Mouse (Mus musculus) urinary bladder, postnatal 36 days (tissue): ENCODE measurements at regions not wholly inside any gene's neighbourhood (a gene's known extent, or its start where the extent isn't known, plus 50 kb on each side); places are given as distances from the start of the nearest gene placed in this dataset.
A peak's percentile ranks its signal among the peaks of the same experiment; 100 is the strongest.

Experiments
- DNase-seq, 2 experiments: peaks; one replicate each; pipeline ENCODE4 v3.0.0; 2022; ENCODE audit warnings: low spot score in 2 of 2, mixed read lengths in 1 of 2

GRCm38 (mm10) chr9:32815473-32815872, 179.5 kb downstream of the Ets1 start:
- no peak for DNase-seq

GRCm38 (mm10) chr9:32816649-32817425, 180.8 kb downstream of the Ets1 start:
- peak in 1 of 2 experiments; percentile 17 for DNase-seq

GRCm38 (mm10) chr9:32817442-32818358, 181.7 kb downstream of the Ets1 start:
- no peak for DNase-seq

GRCm38 (mm10) chr9:32823439-32824133, 187.6 kb downstream of the Ets1 start:
- DNase-seq = no peak

GRCm38 (mm10) chr9:32824134-32824531, 188.1 kb downstream of the Ets1 start:
- DNase-seq = no peak

DNA sequence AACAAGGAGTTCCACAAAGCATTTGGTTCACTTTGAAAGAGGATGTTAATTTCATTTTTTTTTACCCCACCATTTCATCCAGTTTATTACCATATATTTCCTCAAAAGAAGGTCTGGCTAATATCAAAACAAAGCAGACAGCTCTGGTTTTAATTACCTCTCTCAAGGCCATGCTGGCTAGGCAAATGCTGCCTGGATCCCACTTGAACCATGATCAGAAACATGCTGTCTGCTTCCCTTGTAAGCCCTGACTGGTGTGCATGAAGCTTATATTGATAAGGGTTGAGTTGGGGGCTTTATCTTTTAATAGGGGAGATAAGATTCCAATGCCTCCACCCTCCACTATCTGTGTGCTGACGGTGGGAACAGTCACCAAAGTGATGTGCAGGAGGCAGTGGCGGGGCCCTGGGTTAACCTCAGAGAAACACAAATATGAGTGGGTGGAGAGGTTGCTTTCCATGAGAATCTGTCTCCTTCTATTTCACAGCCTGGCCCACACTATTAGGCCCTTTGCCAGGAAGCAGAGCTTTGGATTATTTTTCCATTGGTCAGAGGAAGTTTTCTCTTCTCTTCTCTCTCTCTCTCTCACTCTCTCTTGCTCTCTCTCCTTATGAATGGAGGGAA, 194.4 kb downstream of the Ets1 start:
- DNase-seq = no peak

- no peak for DNase-seq
Observed at GRCm38 (mm10) chr9:32833373-32833772, 197.4 kb downstream of the Ets1 start.

GRCm38 (mm10) chr9:32834751-32835625, 199.0 kb downstream of the Ets1 start:
- DNase-seq = no peak

GRCm38 (mm10) chr9:32835626-32835971, 199.6 kb downstream of the Ets1 start:
- no peak for DNase-seq

DNA sequence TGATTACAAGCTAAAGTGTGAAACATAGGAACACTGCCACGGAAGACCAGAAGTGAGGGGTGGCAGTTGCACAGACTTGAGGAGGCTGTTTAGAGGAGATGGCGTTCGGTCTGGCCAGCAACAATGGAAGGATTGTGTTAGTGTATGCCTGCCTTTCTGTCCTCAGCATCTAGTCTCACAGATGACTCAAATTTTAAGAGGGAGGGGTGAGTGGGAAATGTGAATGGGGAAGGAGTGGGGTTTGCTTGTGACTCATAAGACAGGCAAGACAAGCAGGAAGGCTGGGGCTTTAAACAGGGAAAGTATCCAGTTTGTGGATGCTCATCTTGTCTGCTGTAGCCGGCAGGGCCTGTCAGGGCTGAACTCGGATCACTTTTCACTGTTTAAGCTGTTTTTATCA, 200.3 kb downstream of the Ets1 start:
- no peak for DNase-seq

DNA sequence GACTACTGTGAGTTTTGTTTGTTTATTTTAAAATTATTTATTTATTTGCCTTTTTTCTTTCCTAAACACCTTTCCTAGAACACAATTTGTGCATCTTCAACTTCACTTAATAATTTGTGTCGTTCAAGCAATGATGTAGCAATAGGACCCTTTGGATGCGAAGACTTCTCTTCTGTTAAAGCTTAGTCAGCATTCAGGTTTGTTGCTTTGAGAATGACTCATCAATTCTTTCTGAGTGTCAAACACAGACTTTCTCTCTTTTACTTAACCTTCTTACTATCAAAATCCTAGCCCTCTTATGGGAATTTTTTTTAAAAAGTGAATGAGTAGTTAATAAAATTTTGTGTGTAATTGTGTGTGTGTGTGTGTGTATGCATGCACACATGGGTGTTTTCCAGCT, 211.3 kb downstream of the Ets1 start:
- DNase-seq = no peak

DNA sequence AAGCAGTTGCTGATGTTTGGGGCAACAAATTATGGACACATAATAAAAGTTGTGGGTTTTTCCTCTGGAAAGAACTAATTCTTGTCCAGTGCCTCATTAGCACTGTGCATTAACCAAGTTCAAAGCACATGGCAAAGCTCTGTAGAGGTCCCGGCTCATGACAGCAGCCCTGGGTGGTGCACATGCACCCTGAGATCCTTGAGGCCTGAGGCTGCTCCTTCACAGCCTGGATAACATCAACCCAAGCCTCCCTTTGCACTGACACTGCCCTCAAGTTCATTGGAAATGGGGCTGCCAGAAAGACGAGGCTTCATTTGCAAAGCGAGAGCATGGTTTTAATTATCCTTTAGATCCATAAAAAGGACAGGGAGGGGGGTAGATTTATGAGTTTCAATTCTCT, 216.3 kb downstream of the Ets1 start:
- DNase-seq = no peak

DNA sequence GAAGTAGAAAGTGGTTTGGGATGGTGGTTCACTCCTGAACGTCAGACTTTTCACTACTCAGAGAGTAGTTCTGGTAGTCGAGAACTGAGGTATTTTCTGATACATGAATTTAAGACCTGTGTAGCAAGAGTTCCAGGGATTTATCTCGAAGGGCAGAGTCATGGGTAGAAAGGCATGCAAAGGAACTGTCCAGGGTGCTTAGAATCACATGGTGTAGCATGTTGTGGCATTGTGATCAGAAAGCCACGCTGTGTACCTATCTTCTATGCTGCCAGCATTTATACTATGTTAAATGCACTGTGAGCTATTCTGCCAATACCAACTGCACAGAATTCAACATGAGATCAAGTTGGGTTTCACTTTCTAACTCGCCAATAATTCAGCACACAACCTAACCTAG, 227.3 kb downstream of the Ets1 start:
- DNase-seq = no peak

DNA sequence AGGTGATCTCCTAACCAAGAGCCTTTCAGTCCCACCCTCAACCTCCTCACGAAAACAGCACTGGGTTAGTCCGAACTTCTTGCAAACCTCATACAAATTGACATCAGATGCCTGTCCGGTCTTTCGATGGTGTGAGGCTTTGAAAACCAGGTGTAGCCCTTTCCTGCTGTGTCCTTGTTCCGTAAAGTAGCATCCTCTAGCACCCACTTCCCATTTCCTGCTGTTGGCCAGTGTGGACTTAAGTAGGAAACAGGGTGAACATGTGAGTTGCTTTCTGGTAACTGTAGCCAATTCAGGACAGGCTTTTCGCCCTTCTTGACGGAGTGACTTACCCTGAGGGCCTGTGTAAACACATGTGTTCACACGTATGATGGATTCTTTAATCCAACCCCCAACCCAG, 232.9 kb downstream of the Ets1 start:
- no peak for DNase-seq

DNA sequence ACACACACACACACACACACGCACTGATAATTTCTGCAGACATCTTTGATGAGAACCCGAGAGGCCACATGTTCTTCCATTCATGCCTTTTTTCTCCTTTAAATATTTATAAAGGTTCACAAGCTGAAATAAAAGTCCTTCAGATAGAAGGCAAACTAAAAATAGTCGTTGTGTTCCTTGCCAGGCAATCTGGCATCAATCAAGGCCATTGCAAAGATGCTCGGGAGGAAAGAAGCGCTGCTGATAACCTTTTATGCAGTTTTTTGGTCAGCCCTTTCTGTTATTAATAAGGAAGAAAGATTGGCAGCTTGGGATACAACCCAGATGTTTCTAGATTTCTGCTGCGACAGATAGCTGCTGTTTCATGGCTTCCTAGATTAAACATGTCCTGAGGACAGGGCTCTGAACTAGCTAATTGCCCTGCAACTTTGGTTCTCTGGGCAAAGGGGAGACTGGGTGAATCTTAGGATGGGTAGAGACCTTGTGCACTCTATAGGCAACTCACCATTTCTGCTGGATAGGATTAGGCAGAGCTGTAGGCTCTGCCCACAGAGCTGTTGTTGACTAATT, 238.4 kb downstream of the Ets1 start:
- no peak for DNase-seq

GRCm38 (mm10) chr9:32882819-32883587, 247.0 kb downstream of the Ets1 start:
- no peak for DNase-seq

DNA sequence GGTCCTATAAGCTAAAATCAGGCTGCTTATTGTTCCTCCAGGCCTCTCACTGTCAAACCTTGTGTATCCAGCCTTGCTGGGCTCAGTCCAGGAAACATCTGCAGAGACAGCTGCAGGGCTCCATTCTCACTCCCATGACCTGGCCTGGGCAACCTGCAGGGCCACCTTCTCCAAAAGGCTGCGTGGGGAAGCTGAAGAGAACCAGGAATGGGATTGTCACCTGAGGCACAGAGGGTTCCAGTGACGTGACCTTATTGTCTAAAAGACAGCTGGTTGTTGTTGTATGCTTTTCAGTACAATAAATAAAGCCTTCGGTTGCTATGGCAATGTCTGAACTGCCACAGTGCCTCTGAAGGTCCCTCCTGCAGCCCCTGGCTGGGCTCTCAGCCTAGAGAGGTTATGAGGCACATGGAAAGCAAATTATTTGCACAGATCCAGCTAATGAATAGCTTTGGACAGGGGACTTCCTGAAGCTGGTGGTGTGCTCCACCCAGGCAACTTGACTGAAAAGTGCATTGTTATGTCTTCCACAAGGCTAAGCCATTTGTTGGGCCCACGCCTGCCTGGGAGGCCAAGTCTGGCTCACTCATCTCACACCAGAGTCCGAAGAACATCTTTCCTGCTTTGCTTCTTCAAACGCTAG, 250.1 kb downstream of the Ets1 start:
- DNase-seq = no peak

- DNase-seq = peak in 1 of 2 experiments; percentile 20
Observed at GRCm38 (mm10) chr9:32899801-32900200, 263.8 kb downstream of the Ets1 start.

GRCm38 (mm10) chr9:32901287-32901686, 265.3 kb downstream of the Ets1 start:
- DNase-seq = peak in 1 of 2 experiments; percentile 30
